Mouse (Mus musculus) right cerebral cortex, postnatal 25 days (tissue): Measurements from ENCODE around the gene Prr14.
"Not testable (repeated sequence)": the region's sequence is repeated elsewhere in the genome, so short reads cannot be mapped to it uniquely, and the experiment has no call there.

Experiments
- DNase-seq: peaks from one replicate; pipeline ENCODE4 v3.0.0; 2022

Gene Prr14

GRCm38 (mm10) chr7:127473705-127474104 lies 14.3 kb downstream of the Prr14 start:
- DNase-seq: no peak

- DNase-seq: no peak
These were observed 15.1 kb downstream of the Prr14 start for GRCm38 (mm10) chr7:127474378-127475070.

- no peak for DNase-seq
These were observed 15.9 kb downstream of the Prr14 start for GRCm38 (mm10) chr7:127475186-127475740.

- DNase-seq: no peak
These were observed 16.9 kb downstream of the Prr14 start for GRCm38 (mm10) chr7:127476336-127476735.

GRCm38 (mm10) chr7:127476855-127477254 lies 17.4 kb downstream of the Prr14 start:
- no peak for DNase-seq

GRCm38 (mm10) chr7:127477687-127478634 lies 18.6 kb downstream of the Prr14 start:
- DNase-seq: peak; percentile 98

GRCm38 (mm10) chr7:127478635-127479317 lies 19.4 kb downstream of the Prr14 start, which contains the start of gene Fbrs:
TSS of gene Fbrs (plus strand) at chr7:127479199.
- peak; percentile 91 for DNase-seq

- peak; percentile 22 for DNase-seq
These were observed 20.2 kb downstream of the Prr14 start for GRCm38 (mm10) chr7:127479318-127480225.

GRCm38 (mm10) chr7:127480321-127480720 lies 20.9 kb downstream of the Prr14 start:
- no peak for DNase-seq

- no peak for DNase-seq
These were observed 26.0 kb downstream of the Prr14 start for GRCm38 (mm10) chr7:127485416-127485815.

GRCm38 (mm10) chr7:127488364-127488763 lies 29.0 kb downstream of the Prr14 start:
- DNase-seq: not testable (repeated sequence)

- DNase-seq: no peak
These were observed 30.6 kb downstream of the Prr14 start for GRCm38 (mm10) chr7:127489982-127490381.

- DNase-seq: no peak
These were observed 32.4 kb downstream of the Prr14 start for GRCm38 (mm10) chr7:127491846-127492245.

- no peak for DNase-seq
These were observed 35.2 kb downstream of the Prr14 start for GRCm38 (mm10) chr7:127494648-127495047.

GRCm38 (mm10) chr7:127497382-127497781 lies 38.0 kb downstream of the Prr14 start:
- DNase-seq: no peak

GRCm38 (mm10) chr7:127498407-127498806 lies 39.0 kb downstream of the Prr14 start:
- DNase-seq: no peak

GRCm38 (mm10) chr7:127508291-127508690 lies 48.9 kb downstream of the Prr14 start:
- DNase-seq: no peak

- not testable (repeated sequence) for DNase-seq
These were observed 50.4 kb downstream of the Prr14 start for GRCm38 (mm10) chr7:127509830-127510229.

- DNase-seq: no peak
These were observed 51.8 kb downstream of the Prr14 start for GRCm38 (mm10) chr7:127511241-127511640.

GRCm38 (mm10) chr7:127511808-127512230 lies 52.4 kb downstream of the Prr14 start, which contains the start of gene Srcap:
TSS of gene Srcap (plus strand) at chr7:127511983.
- peak; percentile 93 for DNase-seq

- DNase-seq: peak; percentile 89
These were observed 53.0 kb downstream of the Prr14 start for GRCm38 (mm10) chr7:127512231-127513015.
